Comparison of ENCODE assay signal across 30 mouse cellular contexts in genomic region chr7:49915471-49915870, GRCm38 (mm10). TPM values are rescaled to one million over a fixed set of nuclear protein-coding genes. Genes with fewer than 3 reads are reported as not detected.
A peak's percentile ranks its signal among the peaks of the same experiment; 100 is the strongest.
DNase-seq lines count a peak whose midpoint lies in the region; ATAC-seq and TF ChIP-seq lines count a peak whose summit lies in the region.
"Had no signal": no experiment of that assay in that cellular context is flagged by ENCODE, and none has a peak within 500 bp of the region (broad histone marks: within the 10 kb centered on the region; RNA-seq: fewer than 3 reads in every experiment).

No protein-coding gene starts in this region.

- ATAC-seq in midbrain, embryonic 11.5 days (ENCODE audit: low FRiP score): no peak
- no peak for ATAC-seq in midbrain, postnatal 0 days (ENCODE audit: low FRiP score)
- no peak for ATAC-seq in hindbrain, embryonic 15.5 days (ENCODE audit: low FRiP score, low read depth)
- ATAC-seq in neural tube, embryonic 15.5 days (ENCODE audit: low FRiP score): no peak
- no peak for ATAC-seq in liver, embryonic 12.5 days
- no peak for ATAC-seq in liver, postnatal 0 days
- ATAC-seq: activated CD4-positive, CD25-positive, alpha-beta regulatory T cell, adult 4 months; forebrain, embryonic 16.5 days; inflammation-experienced regulatory T-cells, adult 6 months had no signal

- no peak overlapping the region for H3K4me3 ChIP-seq in midbrain, embryonic 11.5 days (ENCODE audit: low read depth, low read length)
- no peak overlapping the region for H3K4me3 ChIP-seq in midbrain, postnatal 0 days (ENCODE audit: low read depth, low read length)
- peak overlapping the region; percentile 38 for H3K4me3 ChIP-seq in hindbrain, embryonic 15.5 days
- H3K4me3 ChIP-seq in neural tube, embryonic 15.5 days (replicated peaks): peak overlapping the region; percentile 43
- no peak overlapping the region for H3K4me3 ChIP-seq in liver, embryonic 12.5 days
- H3K4me3 ChIP-seq in liver, postnatal 0 days (ENCODE audit: low read depth, low read length): no peak overlapping the region
- H3K4me3 ChIP-seq: heart, adult 2 months; heart, embryonic 13.5 days; limb, embryonic 15.5 days; liver, embryonic 15.5 days had no signal

- no peak for TF ChIP-seq CTCF in midbrain, postnatal 0 days (IDR thresholded peaks at IDR 0.05)
- no peak for TF ChIP-seq CTCF in liver, postnatal 0 days (IDR thresholded peaks at IDR 0.05; ENCODE audit: low read depth)

- peaks cover 9% of the 10 kb centered on the region for H3K4me1 ChIP-seq in midbrain, embryonic 11.5 days (ENCODE audit: control insufficient read depth, insufficient read depth, low read length)
- H3K4me1 ChIP-seq in midbrain, postnatal 0 days (ENCODE audit: insufficient read depth, low read length): no peaks in the 10 kb centered on the region
- H3K4me1 ChIP-seq in hindbrain, embryonic 15.5 days (replicated peaks): peaks cover 9% of the 10 kb centered on the region
- peaks cover 23% of the 10 kb centered on the region for H3K4me1 ChIP-seq in neural tube, embryonic 15.5 days
- H3K4me1 ChIP-seq in liver, embryonic 12.5 days: no peaks in the 10 kb centered on the region
- no peaks in the 10 kb centered on the region for H3K4me1 ChIP-seq in liver, postnatal 0 days (ENCODE audit: insufficient read depth)
- H3K4me1 ChIP-seq: limb, embryonic 15.5 days; liver, embryonic 15.5 days had no signal

- no peaks in the 10 kb centered on the region for H3K36me3 ChIP-seq in midbrain, embryonic 11.5 days (ENCODE audit: control insufficient read depth, insufficient read depth, low read length)
- no peaks in the 10 kb centered on the region for H3K36me3 ChIP-seq in midbrain, postnatal 0 days (ENCODE audit: insufficient read depth, low read length)
- H3K36me3 ChIP-seq in hindbrain, embryonic 15.5 days: no peaks in the 10 kb centered on the region
- H3K36me3 ChIP-seq in neural tube, embryonic 15.5 days: no peaks in the 10 kb centered on the region
- H3K36me3 ChIP-seq in liver, embryonic 12.5 days: no peaks in the 10 kb centered on the region
- H3K36me3 ChIP-seq in liver, postnatal 0 days (replicated peaks; ENCODE audit: insufficient read depth, low read length): no peaks in the 10 kb centered on the region
- H3K36me3 ChIP-seq: heart, embryonic 13.5 days; limb, embryonic 15.5 days; liver, embryonic 15.5 days had no signal

- WGBS in midbrain, embryonic 11.5 days: 1% methylated on average over 11 of the region's 11 CpGs
- 11% methylated on average over 11 of the region's 11 CpGs for WGBS in midbrain, postnatal 0 days
- under 1% methylated on average over 11 of the region's 11 CpGs for WGBS in hindbrain, embryonic 15.5 days
- 1% methylated on average over 11 of the region's 11 CpGs for WGBS in neural tube, embryonic 15.5 days
- WGBS in liver, embryonic 12.5 days (ENCODE audit: insufficient replicate concordance): 2% methylated on average over 11 of the region's 11 CpGs
- 4% methylated on average over 11 of the region's 11 CpGs for WGBS in liver, postnatal 0 days (ENCODE audit: insufficient replicate concordance)

- peaks cover 77% of the 10 kb centered on the region for H3K27me3 ChIP-seq in midbrain, embryonic 11.5 days (ENCODE audit: control insufficient read depth, insufficient read depth, low read length)
- peaks cover 50% of the 10 kb centered on the region for H3K27me3 ChIP-seq in midbrain, postnatal 0 days (ENCODE audit: insufficient read depth, low read length)
- H3K27me3 ChIP-seq in hindbrain, embryonic 15.5 days: peaks cover 61% of the 10 kb centered on the region
- peaks cover 71% of the 10 kb centered on the region for H3K27me3 ChIP-seq in neural tube, embryonic 15.5 days (replicated peaks)
- peaks cover 87% of the 10 kb centered on the region for H3K27me3 ChIP-seq in liver, embryonic 12.5 days (replicated peaks)
- H3K27me3 ChIP-seq in liver, postnatal 0 days (ENCODE audit: insufficient read depth, low read length): peaks cover 70% of the 10 kb centered on the region

- peaks cover 3% of the 10 kb centered on the region; the same call in 1 of the 2 replicates for H3K9me3 ChIP-seq in midbrain, embryonic 11.5 days (ENCODE audit: control insufficient read depth, low read length)
- no peaks in the 10 kb centered on the region for H3K9me3 ChIP-seq in midbrain, postnatal 0 days (ENCODE audit: low read length)
- H3K9me3 ChIP-seq in hindbrain, embryonic 15.5 days: no peaks in the 10 kb centered on the region
- H3K9me3 ChIP-seq in neural tube, embryonic 15.5 days (replicated peaks): no peaks in the 10 kb centered on the region
- H3K9me3 ChIP-seq in liver, embryonic 12.5 days (replicated peaks): peaks cover 6% of the 10 kb centered on the region
- 0 out of 2 replicates have a peak, but pooled peaks cover 3% of the 10 kb centered on the region for H3K9me3 ChIP-seq in liver, postnatal 0 days (ENCODE audit: low read length)
- H3K9me3 ChIP-seq: heart, embryonic 13.5 days; limb, embryonic 15.5 days; liver, embryonic 15.5 days had no signal

- peak overlapping the region; percentile 5 for H3K4me2 ChIP-seq in midbrain, embryonic 11.5 days
- H3K4me2 ChIP-seq in midbrain, postnatal 0 days (ENCODE audit: low read depth, low read length, poor library complexity, severe bottlenecking): no peak overlapping the region
- peak overlapping the region; percentile 56 for H3K4me2 ChIP-seq in hindbrain, embryonic 15.5 days
- H3K4me2 ChIP-seq in neural tube, embryonic 15.5 days: peak overlapping the region; percentile 57
- no peak overlapping the region for H3K4me2 ChIP-seq in liver, embryonic 12.5 days
- H3K4me2 ChIP-seq in liver, postnatal 0 days (ENCODE audit: low read depth, low read length): no peak overlapping the region
- H3K4me2 ChIP-seq: heart, embryonic 13.5 days; limb, embryonic 15.5 days; liver, embryonic 15.5 days had no signal

- no peak for TF ChIP-seq EP300 in liver, postnatal 0 days (IDR thresholded peaks at IDR 0.05; ENCODE audit: low read depth)

- no peak overlapping the region for H3K27ac ChIP-seq in midbrain, embryonic 11.5 days (ENCODE audit: low read depth, low read length)
- H3K27ac ChIP-seq in midbrain, postnatal 0 days (ENCODE audit: low read depth, low read length): no peak overlapping the region
- H3K27ac ChIP-seq in hindbrain, embryonic 15.5 days (replicated peaks): peak overlapping the region; percentile 81; the same call in 1 of the 2 replicates
- peak overlapping the region; percentile 85; the same call in 1 of the 2 replicates for H3K27ac ChIP-seq in neural tube, embryonic 15.5 days (replicated peaks)
- no peak overlapping the region for H3K27ac ChIP-seq in liver, embryonic 12.5 days
- no peak overlapping the region for H3K27ac ChIP-seq in liver, postnatal 0 days (ENCODE audit: low read depth)
- H3K27ac ChIP-seq: heart, adult 2 months; heart, embryonic 13.5 days; kidney, postnatal 0 days; limb, embryonic 15.5 days; liver, embryonic 15.5 days; macrophage had no signal

- peak; percentile 89 for DNase-seq in midbrain, embryonic 11.5 days (ENCODE audit: low spot score, missing footprints)
- no peak for DNase-seq in midbrain, postnatal 0 days (ENCODE audit: low spot score)
- DNase-seq in R1 (ENCODE audit: low read depth, low spot score): peak; percentile 40
- DNase-seq in liver, postnatal 0 days: no peak
- DNase-seq: adrenal gland, postnatal 10 days; cerebellum, adult 2 months; cerebellum, postnatal 36 days; gastrocnemius, postnatal 25 days; heart, adult 2 months; heart, postnatal 14 days; kidney, adult 2 months; layer of hippocampus, adult 9-11 months; retina, postnatal 1 day; right cerebral cortex, postnatal 25 days; spleen, adult 18-20 months had no signal

- H3K9ac ChIP-seq in midbrain, embryonic 11.5 days (ENCODE audit: low read length): no peak overlapping the region
- H3K9ac ChIP-seq in midbrain, postnatal 0 days (replicated peaks; ENCODE audit: low read length, poor library complexity, severe bottlenecking): no peak overlapping the region
- peak overlapping the region; percentile 12 for H3K9ac ChIP-seq in hindbrain, embryonic 15.5 days
- 0 out of 2 replicates have a peak overlapping the region, but pooled peaks have one; percentile 40 for H3K9ac ChIP-seq in neural tube, embryonic 15.5 days (replicated peaks)
- no peak overlapping the region for H3K9ac ChIP-seq in liver, embryonic 12.5 days
- H3K9ac ChIP-seq in liver, postnatal 0 days (replicated peaks): no peak overlapping the region
- H3K9ac ChIP-seq: heart, embryonic 13.5 days; limb, embryonic 15.5 days; liver, embryonic 15.5 days had no signal

RNA-seq across cellular contexts. Expression of gene Slc6a5, which starts 5.5 kb away (rescaled TPM):
- 0.07 TPM in 1 of 2 replicates, not detected in the other for polyA plus RNA-seq in midbrain, embryonic 11.5 days (2014; fragmentation: Nextera tagmentation; extraction: Ambion mirVana)
- 2.7 and 6.6 TPM in 2 replicates for total RNA-seq in midbrain, postnatal 0 days (2014; rRNA removed)
- 0.22 and 0.36 TPM in 2 replicates for polyA plus RNA-seq in midbrain, postnatal 0 days (2015; fragmentation: Nextera tagmentation; extraction: Ambion mirVana)
- polyA plus RNA-seq in hindbrain, embryonic 15.5 days (2015; fragmentation: Nextera tagmentation; extraction: Ambion mirVana): 10.7 and 11.5 TPM in 2 replicates
- 14.9 and 19.7 TPM in 2 replicates for polyA plus RNA-seq in neural tube, embryonic 15.5 days (2015; fragmentation: Nextera tagmentation; extraction: Ambion mirVana)
- not detected in 2 replicates for polyA plus RNA-seq in liver, embryonic 12.5 days (2016; fragmentation: Nextera tagmentation; extraction: Ambion mirVana)
- not detected in 2 replicates for polyA plus RNA-seq in liver, postnatal 0 days (2015; fragmentation: Nextera tagmentation; extraction: Ambion mirVana)
- total RNA-seq: gastrocnemius, postnatal 25 days; heart, adult 2 months; heart, postnatal 14 days; MEL had no signal
- polyA plus RNA-seq: activated CD4-positive, CD25-positive, alpha-beta regulatory T cell, adult 4 months; forebrain, embryonic 16.5 days; heart, embryonic 13.5 days; inflammation-experienced regulatory T-cells, adult 6 months; kidney, adult 2 months; kidney, postnatal 0 days; large intestine, adult 2 months; liver, embryonic 15.5 days; lung, embryonic 16.5 days; macrophage; urinary bladder, adult 2 months had no signal

RNA-seq across cellular contexts. Expression of gene Nell1, which starts 59.2 kb away (rescaled TPM):
- 2.2 and 2.4 TPM in 2 replicates for polyA plus RNA-seq in midbrain, embryonic 11.5 days (2014; fragmentation: Nextera tagmentation; extraction: Ambion mirVana)
- 68.7 and 100 TPM in 2 replicates for total RNA-seq in midbrain, postnatal 0 days (2014; rRNA removed)
- polyA plus RNA-seq in midbrain, postnatal 0 days (2015; fragmentation: Nextera tagmentation; extraction: Ambion mirVana): 55.3 and 56.9 TPM in 2 replicates
- polyA plus RNA-seq in hindbrain, embryonic 15.5 days (2015; fragmentation: Nextera tagmentation; extraction: Ambion mirVana): 30.0 and 31.6 TPM in 2 replicates
- 36.9 and 46.0 TPM in 2 replicates for polyA plus RNA-seq in neural tube, embryonic 15.5 days (2015; fragmentation: Nextera tagmentation; extraction: Ambion mirVana)
- polyA plus RNA-seq in liver, embryonic 12.5 days (2016; fragmentation: Nextera tagmentation; extraction: Ambion mirVana): 0.33 and 0.50 TPM in 2 replicates
- not detected in 2 replicates for polyA plus RNA-seq in liver, postnatal 0 days (2015; fragmentation: Nextera tagmentation; extraction: Ambion mirVana)
- total RNA-seq: heart, adult 2 months; heart, postnatal 14 days; MEL had no signal
- polyA plus RNA-seq: heart, adult 2 months; inflammation-experienced regulatory T-cells, adult 6 months; kidney, adult 2 months; macrophage had no signal

Comparison
In these comparisons a context has a peak if more than half of its experiments do, and no peak if none do; other contexts are left out.
1. DNase-seq: peak in midbrain, embryonic 11.5 days (single experiment) and R1 (single experiment); none in midbrain, postnatal 0 days (single experiment) and liver, postnatal 0 days (single experiment).
2. H3K4me2 ChIP-seq: peak in midbrain, embryonic 11.5 days (single experiment), hindbrain, embryonic 15.5 days (single experiment) and neural tube, embryonic 15.5 days (single experiment); none in midbrain, postnatal 0 days (single experiment), liver, embryonic 12.5 days (single experiment) and liver, postnatal 0 days (single experiment).
3. H3K27ac ChIP-seq: peak in hindbrain, embryonic 15.5 days (single experiment) and neural tube, embryonic 15.5 days (single experiment); none in midbrain, embryonic 11.5 days (single experiment), midbrain, postnatal 0 days (single experiment), liver, embryonic 12.5 days (single experiment) and liver, postnatal 0 days (single experiment).
4. H3K4me3 ChIP-seq: peak in hindbrain, embryonic 15.5 days (single experiment) and neural tube, embryonic 15.5 days (single experiment); none in midbrain, embryonic 11.5 days (single experiment), midbrain, postnatal 0 days (single experiment), liver, embryonic 12.5 days (single experiment) and liver, postnatal 0 days (single experiment).
5. H3K9ac ChIP-seq: peak in hindbrain, embryonic 15.5 days (single experiment) and neural tube, embryonic 15.5 days (single experiment); none in midbrain, embryonic 11.5 days (single experiment), midbrain, postnatal 0 days (single experiment), liver, embryonic 12.5 days (single experiment) and liver, postnatal 0 days (single experiment).